Mouse (Mus musculus): ENCODE data around the gene Abl2. TPM values are rescaled to one million over a fixed set of nuclear protein-coding genes. Genes with fewer than 3 reads are reported as not detected.
A peak's percentile ranks its signal among the peaks of the same experiment; 100 is the strongest.
"Not testable (repeated sequence)": the region's sequence is repeated elsewhere in the genome, so short reads cannot be mapped to it uniquely, and the experiment has no call there.

Gene Abl2
- polyA plus RNA-seq, 1 experiment from 2014 or later = 3.8 TPM

- WGBS = 24% methylated on average over 2 of the region's 2 CpGs
- DNase-seq (ENCODE audit: low spot score) = no peak
Measured at GRCm38 (mm10) chr1:156648705-156649104, 90.1 kb downstream of the Abl2 start.

DNA sequence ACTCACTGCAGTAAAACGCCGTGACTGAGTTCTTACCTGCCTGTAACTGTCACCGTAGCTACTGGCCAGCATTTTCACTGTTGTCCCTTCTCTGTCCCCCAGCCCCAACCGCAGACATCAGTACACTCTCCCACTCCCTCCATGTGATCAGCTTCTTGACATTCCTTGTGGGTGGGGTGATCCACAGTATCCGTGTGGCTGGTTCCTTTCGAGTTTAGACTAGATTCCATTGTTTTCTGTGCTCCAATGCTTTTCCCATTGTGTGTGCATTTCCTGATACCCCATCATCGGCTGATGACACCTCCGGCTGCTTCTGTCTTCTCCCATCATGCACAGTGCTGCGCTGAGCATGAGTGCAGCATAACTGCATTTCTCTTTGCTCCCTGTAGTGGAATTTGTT, 92.0 kb downstream of the Abl2 start:
- H3K27me3 ChIP-seq (ENCODE audit: insufficient read depth, poor library complexity, severe bottlenecking) = no peaks in the 10 kb centered on the region
- H3K4me1 ChIP-seq = peaks cover 8% of the 10 kb centered on the region; the same call in 1 of the 2 replicates
- no peak overlapping the region for H3K27ac ChIP-seq
- H3K4me3 ChIP-seq = no peak overlapping the region
- no peaks in the 10 kb centered on the region for H3K9me3 ChIP-seq
- DNase-seq (ENCODE audit: low spot score) = no peak
- 79% methylated on average over 9 of the region's 9 CpGs for WGBS
- H3K36me3 ChIP-seq = no peaks in the 10 kb centered on the region

More at GRCm38 (mm10) chr1:156648705-156649104, 90.1 kb downstream of the Abl2 start:
- no peaks in the 10 kb centered on the region for H3K9me3 ChIP-seq
- H3K27me3 ChIP-seq (ENCODE audit: insufficient read depth, poor library complexity, severe bottlenecking) = no peaks in the 10 kb centered on the region
- H3K4me3 ChIP-seq = no peak overlapping the region
- H3K4me1 ChIP-seq = peaks cover 8% of the 10 kb centered on the region; the same call in 1 of the 2 replicates
- no peak overlapping the region for H3K27ac ChIP-seq
- no peaks in the 10 kb centered on the region; the same call in 1 of the 2 replicates for H3K36me3 ChIP-seq

DNA sequence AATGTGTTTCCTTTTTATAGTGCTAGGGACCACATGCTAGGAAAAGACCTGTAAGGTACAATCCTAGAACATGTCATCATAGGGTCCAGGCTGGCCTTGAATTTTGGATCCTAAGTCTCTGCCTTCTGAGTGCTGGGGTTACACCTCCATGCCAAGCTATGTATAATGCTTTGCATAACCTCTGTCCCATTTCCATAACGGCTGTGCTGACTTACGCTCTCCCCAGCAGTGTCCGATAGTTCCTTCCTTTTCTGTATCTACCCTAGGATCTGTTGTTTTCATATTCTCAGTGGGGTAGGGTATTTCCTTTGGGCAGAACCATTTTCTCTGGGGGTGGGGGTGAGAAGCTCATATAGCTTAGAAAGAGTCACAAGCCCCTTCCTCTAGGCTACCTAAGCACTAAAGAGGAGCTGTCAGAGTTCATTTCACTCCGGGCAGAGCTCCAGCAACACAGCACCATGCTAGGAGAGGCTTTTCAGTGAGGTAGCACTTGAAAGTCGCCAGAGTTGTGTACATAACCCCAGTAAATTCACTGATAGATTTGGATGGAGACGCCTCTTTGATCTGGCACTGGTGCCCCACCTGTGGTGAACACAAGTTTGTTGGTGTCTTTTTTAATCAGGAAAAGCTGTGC, 93.7 kb downstream of the Abl2 start:
- peaks cover 5% of the 10 kb centered on the region; the same call in 1 of the 2 replicates for H3K36me3 ChIP-seq

GRCm38 (mm10) chr1:156654735-156655530, 96.3 kb downstream of the Abl2 start:
- H3K27ac ChIP-seq = no peak overlapping the region
- no peaks in the 10 kb centered on the region for H3K4me1 ChIP-seq
- no peak overlapping the region for H3K4me3 ChIP-seq
- no peak for DNase-seq (ENCODE audit: low spot score)
- 74% methylated on average over 13 of the region's 13 CpGs for WGBS
- H3K27me3 ChIP-seq (ENCODE audit: insufficient read depth, poor library complexity, severe bottlenecking) = no peaks in the 10 kb centered on the region
- no peaks in the 10 kb centered on the region for H3K9me3 ChIP-seq
- H3K36me3 ChIP-seq = peaks cover 5% of the 10 kb centered on the region; the same call in 1 of the 2 replicates

More for the DNA sequence above, 93.7 kb downstream of the Abl2 start:
- no peak overlapping the region for H3K4me3 ChIP-seq
- peaks cover 8% of the 10 kb centered on the region; the same call in 1 of the 2 replicates for H3K4me1 ChIP-seq
- H3K9me3 ChIP-seq = no peaks in the 10 kb centered on the region
- no peak for DNase-seq (ENCODE audit: low spot score)
- 62% methylated on average over 6 of the region's 6 CpGs for WGBS
- 0 out of 2 replicates have a peak overlapping the region, but pooled peaks have one; percentile 16 for H3K27ac ChIP-seq
- no peaks in the 10 kb centered on the region for H3K27me3 ChIP-seq (ENCODE audit: insufficient read depth, poor library complexity, severe bottlenecking)

DNA sequence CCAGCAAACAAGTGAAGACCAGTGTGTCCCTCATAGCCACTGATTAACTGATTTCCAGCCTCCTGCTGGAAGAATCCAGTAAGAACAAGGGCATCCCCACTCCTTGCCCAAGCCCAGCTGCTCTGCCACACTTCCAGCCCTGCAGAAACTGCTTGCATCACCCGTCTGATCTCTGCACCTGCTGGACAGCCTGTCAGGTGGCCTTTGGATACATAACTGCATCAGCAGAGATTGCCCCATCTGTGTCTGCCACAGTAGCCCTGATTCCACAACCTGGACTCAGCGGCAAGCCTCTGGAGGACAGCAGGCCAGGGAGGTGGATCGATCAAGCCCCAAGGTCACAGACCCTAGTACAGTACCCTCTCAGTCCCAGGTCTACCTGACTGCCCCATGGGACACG, 98.9 kb downstream of the Abl2 start:
- no peaks in the 10 kb centered on the region for H3K27me3 ChIP-seq (ENCODE audit: insufficient read depth, poor library complexity, severe bottlenecking)
- no peaks in the 10 kb centered on the region for H3K4me1 ChIP-seq
- no peak overlapping the region for H3K4me3 ChIP-seq
- no peaks in the 10 kb centered on the region for H3K9me3 ChIP-seq
- H3K27ac ChIP-seq = no peak overlapping the region
- no peak for DNase-seq (ENCODE audit: low spot score)
- WGBS = 84% methylated on average over 4 of the region's 4 CpGs
- peaks cover 5% of the 10 kb centered on the region; the same call in 1 of the 2 replicates for H3K36me3 ChIP-seq

DNA sequence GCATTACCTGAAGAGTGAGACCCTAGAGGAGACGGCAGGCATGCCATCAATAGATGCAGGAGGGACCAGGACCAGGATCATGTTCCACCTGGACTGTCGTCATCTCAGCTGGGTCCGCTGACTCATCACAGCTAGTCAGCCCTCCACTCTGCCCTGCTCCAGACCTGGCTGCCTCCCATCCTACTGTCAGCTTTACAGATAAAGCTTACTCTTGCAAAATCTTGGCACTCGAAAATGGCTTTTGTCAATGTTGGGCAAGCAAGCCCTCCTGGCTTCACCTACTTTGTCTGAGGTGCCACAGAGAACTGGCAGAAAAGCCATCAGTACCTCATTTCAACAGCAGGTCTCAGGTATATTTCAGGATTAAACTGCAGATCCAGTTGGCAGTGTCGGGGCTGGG, 100.1 kb downstream of the Abl2 start:
- Histone ChIP-seq H3K9me3 (no peaks in the 10 kb centered on the region), H3K27me3 (ENCODE audit: insufficient read depth, poor library complexity, severe bottlenecking) (no peaks in the 10 kb centered on the region), H3K27ac (no peak overlapping the region), H3K36me3 (peaks cover 5% of the 10 kb centered on the region; the same call in 1 of the 2 replicates), H3K4me1 (no peaks in the 10 kb centered on the region), H3K4me3 (no peak overlapping the region)
- 68% methylated on average over 5 of the region's 5 CpGs for WGBS
- DNase-seq (ENCODE audit: low spot score) = no peak

- Histone ChIP-seq H3K4me1 (no peaks in the 10 kb centered on the region), H3K27me3 (ENCODE audit: insufficient read depth, poor library complexity, severe bottlenecking) (no peaks in the 10 kb centered on the region), H3K9me3 (no peaks in the 10 kb centered on the region), H3K36me3 (peaks cover 5% of the 10 kb centered on the region; the same call in 1 of the 2 replicates), H3K4me3 (no peak overlapping the region), H3K27ac (no peak overlapping the region)
- WGBS = 81% methylated on average over 13 of the region's 13 CpGs
- DNase-seq (ENCODE audit: low spot score) = no peak
Measured at GRCm38 (mm10) chr1:156659906-156660659, 101.5 kb downstream of the Abl2 start.

- H3K4me1 ChIP-seq; H3K4me3 ChIP-seq; H3K9me3 ChIP-seq; H3K27ac ChIP-seq; DNase-seq (ENCODE audit: low spot score); H3K27me3 ChIP-seq (ENCODE audit: insufficient read depth, poor library complexity, severe bottlenecking); H3K36me3 ChIP-seq: not testable (repeated sequence)
- WGBS = 69% methylated on average over 21 of the region's 21 CpGs
Measured at GRCm38 (mm10) chr1:156660660-156661236, 102.2 kb downstream of the Abl2 start.

GRCm38 (mm10) chr1:156665777-156666176, 107.2 kb downstream of the Abl2 start:
- Histone ChIP-seq H3K4me3 (no peak overlapping the region), H3K27me3 (ENCODE audit: insufficient read depth, poor library complexity, severe bottlenecking) (no peaks in the 10 kb centered on the region), H3K36me3 (no peaks in the 10 kb centered on the region), H3K4me1 (peaks cover 27% of the 10 kb centered on the region), H3K9me3 (no peaks in the 10 kb centered on the region), H3K27ac (no peak overlapping the region)
- 87% methylated on average over 8 of the region's 8 CpGs for WGBS
- no peak for DNase-seq (ENCODE audit: low spot score)

GRCm38 (mm10) chr1:156667141-156667926, 108.7 kb downstream of the Abl2 start:
- peak overlapping the region; percentile 33; the same call in 1 of the 2 replicates for H3K27ac ChIP-seq
- DNase-seq (ENCODE audit: low spot score) = no peak
- H3K4me1 ChIP-seq = peaks cover 27% of the 10 kb centered on the region

DNA sequence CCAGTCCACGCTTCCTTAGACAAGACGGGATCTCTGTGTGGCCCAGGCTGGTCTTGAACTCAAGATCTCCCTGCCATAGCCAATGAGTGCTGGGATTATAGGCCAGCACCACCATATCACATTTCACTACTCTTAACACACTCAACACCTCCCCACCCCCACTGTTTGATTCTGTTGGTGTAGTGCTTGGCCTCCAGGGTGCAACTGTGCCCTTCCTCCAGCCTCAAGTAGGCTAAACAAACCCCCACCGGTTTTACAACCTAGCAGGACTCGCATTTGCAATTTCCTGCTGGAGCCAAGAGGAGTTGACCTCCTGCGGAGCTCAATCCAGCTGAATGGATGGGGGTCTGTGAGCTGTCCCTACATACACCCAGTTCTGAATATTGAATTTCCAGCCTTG, 110.0 kb downstream of the Abl2 start:
- H3K27ac ChIP-seq = no peak overlapping the region
- WGBS = 14% methylated on average over 5 of the region's 5 CpGs
- H3K36me3 ChIP-seq = no peaks in the 10 kb centered on the region
- peaks cover 37% of the 10 kb centered on the region for H3K4me1 ChIP-seq
- DNase-seq (ENCODE audit: low spot score) = no peak
- H3K9me3 ChIP-seq = no peaks in the 10 kb centered on the region
- H3K4me3 ChIP-seq = no peak overlapping the region
- no peaks in the 10 kb centered on the region for H3K27me3 ChIP-seq (ENCODE audit: insufficient read depth, poor library complexity, severe bottlenecking)

More at GRCm38 (mm10) chr1:156667141-156667926, 108.7 kb downstream of the Abl2 start:
- Histone ChIP-seq H3K4me3 (peak overlapping the region; percentile 4; the same call in 1 of the 2 replicates), H3K9me3 (no peaks in the 10 kb centered on the region), H3K27me3 (ENCODE audit: insufficient read depth, poor library complexity, severe bottlenecking) (no peaks in the 10 kb centered on the region), H3K36me3 (no peaks in the 10 kb centered on the region)
- 68% methylated on average over 23 of the region's 23 CpGs for WGBS
